Mouse (Mus musculus): Measurements from ENCODE around the gene Tbccd1. TPM values are rescaled to one million over a fixed set of nuclear protein-coding genes. Genes with fewer than 3 reads are reported as not detected.

Gene Tbccd1
- 31.4 and 34.0 TPM in 2 replicates for polyA plus RNA-seq (2016; fragmentation: Nextera tagmentation; extraction: Ambion mirVana)

- peak within 1 kb of the TSS; percentile 91 for H3K9ac ChIP-seq (replicated peaks)
- H3K4me1 ChIP-seq, result peaks cover 16% of the 10 kb centered on the region
- peak within 1 kb of the TSS; percentile 86 for H3K4me3 ChIP-seq
- H3K27me3 ChIP-seq, result no peaks in the 10 kb centered on the region
- H3K27ac ChIP-seq (replicated peaks), result peak within 1 kb of the TSS; percentile 49; the same call in 1 of the 2 replicates
- peak; percentile 100 for ATAC-seq (ENCODE audit: low FRiP score, low read depth)
- WGBS, result under 1% methylated on average over 62 of the region's 62 CpGs
- peaks cover 7% of the 10 kb centered on the region; the same call in 1 of the 2 replicates for H3K36me3 ChIP-seq
- peak within 1 kb of the TSS; percentile 93 for H3K4me2 ChIP-seq (replicated peaks)
- no peaks in the 10 kb centered on the region for H3K9me3 ChIP-seq
Observed at GRCm38 (mm10) chr16:22857431-22858113, at the start of gene Tbccd1, which contains the start of gene Dnajb11. Gene Tbccd1, minus strand, starts transcription at chr16:22857669. Gene Dnajb11, plus strand, starts transcription at chr16:22857845.

DNA sequence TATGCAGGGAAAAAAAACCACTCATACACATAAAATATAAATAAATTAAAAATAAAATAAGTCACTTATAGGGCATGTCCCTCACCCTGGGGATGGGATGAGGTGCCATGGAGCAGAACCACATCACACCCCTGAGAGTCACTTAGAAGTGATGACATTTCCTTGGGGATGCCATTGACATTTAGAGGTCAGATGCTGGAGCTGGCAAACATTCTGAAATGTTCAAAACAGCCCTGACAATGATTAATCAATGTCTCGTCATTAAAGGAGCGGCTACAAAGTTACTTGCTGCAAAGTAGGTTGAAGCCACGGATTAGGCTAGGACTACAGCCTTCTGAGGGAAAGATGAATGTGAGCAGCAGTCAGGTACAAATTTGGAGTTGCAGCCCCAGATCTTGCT is 43.9 kb upstream of the Tbccd1 start:
- 88% methylated on average over 3 of the region's 3 CpGs for WGBS
- H3K27ac ChIP-seq (replicated peaks), result no peak overlapping the region
- no peaks in the 10 kb centered on the region for H3K4me1 ChIP-seq
- H3K4me2 ChIP-seq (replicated peaks), result no peak overlapping the region
- H3K36me3 ChIP-seq, result no peaks in the 10 kb centered on the region
- no peak for ATAC-seq (ENCODE audit: low FRiP score, low read depth)
- no peak overlapping the region for H3K9ac ChIP-seq (replicated peaks)
- H3K27me3 ChIP-seq, result no peaks in the 10 kb centered on the region
- no peaks in the 10 kb centered on the region for H3K9me3 ChIP-seq
- H3K4me3 ChIP-seq, result no peak overlapping the region

- Histone ChIP-seq H3K9me3 (no peaks in the 10 kb centered on the region), H3K27ac (replicated peaks) (no peak overlapping the region), H3K9ac (replicated peaks) (no peak overlapping the region), H3K4me1 (no peaks in the 10 kb centered on the region), H3K4me2 (replicated peaks) (no peak overlapping the region), H3K27me3 (no peaks in the 10 kb centered on the region), H3K4me3 (no peak overlapping the region), H3K36me3 (no peaks in the 10 kb centered on the region)
- no peak for ATAC-seq (ENCODE audit: low FRiP score, low read depth)
- whole genome bisulfite sequencing, result 89% methylated on average over 10 of the region's 10 CpGs
Observed at GRCm38 (mm10) chr16:22899866-22900570, 42.5 kb upstream of the Tbccd1 start.

GRCm38 (mm10) chr16:22899346-22899745 is 41.9 kb upstream of the Tbccd1 start:
- H3K9me3 ChIP-seq, result no peaks in the 10 kb centered on the region
- WGBS, result 67% methylated on average over 5 of the region's 5 CpGs
- H3K9ac ChIP-seq (replicated peaks), result no peak overlapping the region
- no peak overlapping the region for H3K4me3 ChIP-seq
- H3K4me2 ChIP-seq (replicated peaks), result no peak overlapping the region
- no peaks in the 10 kb centered on the region for H3K36me3 ChIP-seq
- no peaks in the 10 kb centered on the region for H3K4me1 ChIP-seq
- H3K27ac ChIP-seq (replicated peaks), result no peak overlapping the region
- H3K27me3 ChIP-seq, result no peaks in the 10 kb centered on the region
- no peak for ATAC-seq (ENCODE audit: low FRiP score, low read depth)

DNA sequence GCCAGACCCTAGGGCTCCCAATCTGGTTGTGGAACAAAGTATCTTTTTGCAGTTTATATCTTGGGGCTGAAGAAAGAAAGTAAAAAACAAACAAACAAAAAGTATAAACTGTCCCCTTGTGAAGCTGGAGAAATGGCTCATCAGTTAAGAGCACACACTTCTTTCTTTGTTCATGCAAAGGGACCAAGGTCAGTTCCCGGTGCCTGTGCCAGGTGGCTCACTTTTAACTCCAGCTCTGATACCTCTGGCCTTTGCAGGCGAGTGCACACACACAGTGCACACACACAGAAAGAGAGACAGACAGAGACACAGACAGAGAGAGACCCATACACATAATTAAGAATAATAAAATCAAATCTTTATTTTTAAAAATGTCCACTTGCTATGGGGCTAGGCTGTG is 39.1 kb upstream of the Tbccd1 start:
- WGBS, result 76% methylated on average over 2 of the region's 2 CpGs

DNA sequence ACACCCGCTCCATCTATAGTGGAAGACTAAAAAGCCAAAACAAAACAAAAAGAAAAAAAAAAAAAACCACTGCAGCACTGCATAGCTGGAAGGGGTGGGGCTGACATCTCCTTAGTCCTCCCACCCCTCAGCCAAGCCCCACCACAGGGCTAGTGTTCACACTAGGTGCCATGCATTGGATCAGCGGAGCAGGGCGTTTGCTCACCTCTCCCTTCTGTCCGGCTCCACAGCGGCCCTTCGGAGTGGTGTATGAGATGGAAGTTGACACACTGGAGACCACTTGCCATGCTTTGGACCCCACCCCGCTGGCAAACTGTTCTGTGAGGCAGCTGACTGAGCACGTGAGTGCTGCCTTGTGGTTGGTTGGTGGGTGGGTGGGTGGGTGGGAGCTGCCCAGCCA is 36.6 kb upstream of the Tbccd1 start:
- Histone ChIP-seq H3K27me3 (no peaks in the 10 kb centered on the region), H3K9ac (replicated peaks) (no peak overlapping the region), H3K4me3 (no peak overlapping the region), H3K36me3 (no peaks in the 10 kb centered on the region), H3K9me3 (no peaks in the 10 kb centered on the region), H3K4me2 (replicated peaks) (no peak overlapping the region), H3K4me1 (no peaks in the 10 kb centered on the region), H3K27ac (replicated peaks) (no peak overlapping the region)
- WGBS, result 80% methylated on average over 8 of the region's 8 CpGs
- no peak for ATAC-seq (ENCODE audit: low FRiP score, low read depth)

More for the DNA sequence above, 39.1 kb upstream of the Tbccd1 start:
- H3K27ac ChIP-seq (replicated peaks), result no peak overlapping the region
- H3K4me2 ChIP-seq (replicated peaks), result no peak overlapping the region
- no peak overlapping the region for H3K9ac ChIP-seq (replicated peaks)
- ATAC-seq (ENCODE audit: low FRiP score, low read depth), result no peak
- no peaks in the 10 kb centered on the region for H3K36me3 ChIP-seq
- no peaks in the 10 kb centered on the region for H3K9me3 ChIP-seq
- no peak overlapping the region for H3K4me3 ChIP-seq
- no peaks in the 10 kb centered on the region for H3K4me1 ChIP-seq
- no peaks in the 10 kb centered on the region for H3K27me3 ChIP-seq

DNA sequence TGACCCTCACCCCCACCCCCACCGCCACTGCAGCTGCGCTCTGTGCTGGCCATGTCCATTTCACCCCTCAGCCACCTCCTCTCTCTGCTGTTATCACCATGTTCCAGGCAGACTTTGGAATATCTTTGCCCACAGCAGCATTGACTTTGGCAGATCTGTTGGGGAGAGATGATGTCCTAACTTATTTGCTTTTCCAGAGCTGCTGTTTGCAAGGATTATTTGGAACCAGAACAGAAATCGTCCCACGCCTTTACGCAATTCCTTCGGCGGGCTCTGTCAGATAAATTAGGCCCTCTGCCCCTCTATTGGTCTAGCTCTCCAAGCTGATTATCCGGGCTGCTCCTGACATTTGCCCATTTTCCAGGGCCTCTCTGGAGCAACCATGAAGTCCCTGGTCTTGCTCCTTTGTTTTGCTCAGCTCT is 34.3 kb upstream of the Tbccd1 start:
- WGBS, result 92% methylated on average over 8 of the region's 8 CpGs
- ATAC-seq (ENCODE audit: low FRiP score, low read depth), result no peak
- Histone ChIP-seq H3K36me3 (no peaks in the 10 kb centered on the region), H3K27me3 (no peaks in the 10 kb centered on the region), H3K9me3 (no peaks in the 10 kb centered on the region), H3K4me1 (0 out of 2 replicates have a peak, but pooled peaks cover 4% of the 10 kb centered on the region), H3K4me3 (no peak overlapping the region), H3K9ac (replicated peaks) (no peak overlapping the region), H3K4me2 (replicated peaks) (no peak overlapping the region), H3K27ac (replicated peaks) (no peak overlapping the region)

DNA sequence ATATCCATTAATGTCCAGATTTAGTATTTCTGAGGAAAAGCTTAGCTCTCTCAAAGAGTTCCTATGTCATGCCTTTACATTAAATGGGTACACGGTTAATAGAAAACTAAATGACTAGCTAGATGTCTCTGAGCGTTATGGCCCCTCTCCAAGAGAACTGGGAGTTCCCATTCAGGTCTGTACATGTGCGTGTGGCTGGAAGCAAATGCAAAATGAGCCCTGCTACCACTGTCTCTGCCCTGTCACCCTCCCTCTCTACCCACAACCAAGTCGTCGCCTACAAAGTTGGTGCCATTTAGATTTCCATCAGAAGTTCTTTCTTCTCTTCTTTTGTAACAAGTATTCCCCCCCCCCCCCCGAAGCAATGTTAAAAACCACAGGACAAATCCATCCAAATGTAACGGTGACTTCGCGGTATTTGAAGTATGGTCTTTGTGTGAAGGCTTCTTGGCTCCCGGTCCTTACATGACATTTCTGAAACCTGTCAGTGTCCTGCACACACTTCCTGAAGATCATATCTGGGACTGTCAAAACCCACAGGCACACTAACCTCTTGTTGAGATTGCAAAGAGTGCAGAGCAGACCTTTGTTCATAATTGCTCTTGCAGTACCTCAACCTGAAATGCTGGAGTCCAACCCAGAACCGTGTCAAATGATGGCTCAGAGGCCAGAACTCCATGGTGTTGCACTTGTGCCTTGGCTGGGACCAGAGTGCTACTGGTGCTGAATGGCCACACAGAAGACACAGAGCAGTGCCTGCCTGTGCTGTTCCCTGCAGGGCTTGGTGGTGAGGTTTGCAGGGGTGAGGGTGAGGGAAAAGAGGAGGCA is 33.4 kb upstream of the Tbccd1 start, which contains the start of gene Ahsg:
TSS of gene Ahsg (plus strand) at position 595 of the 828 bp plus-strand sequence.
- no peak within 1 kb of the TSS for H3K27ac ChIP-seq (replicated peaks)
- no peaks in the 10 kb centered on the region for H3K36me3 ChIP-seq
- 89% methylated on average over 11 of the region's 11 CpGs for WGBS
- no peak within 1 kb of the TSS for H3K4me3 ChIP-seq
- no peak for ATAC-seq (ENCODE audit: low FRiP score, low read depth)
- H3K9me3 ChIP-seq, result no peaks in the 10 kb centered on the region
- no peak within 1 kb of the TSS for H3K9ac ChIP-seq (replicated peaks)
- no peaks in the 10 kb centered on the region for H3K27me3 ChIP-seq
- H3K4me2 ChIP-seq (replicated peaks), result no peak within 1 kb of the TSS
- H3K4me1 ChIP-seq, result 0 out of 2 replicates have a peak, but pooled peaks cover 4% of the 10 kb centered on the region

- H3K36me3 ChIP-seq, result no peaks in the 10 kb centered on the region
- 0 out of 2 replicates have a peak, but pooled peaks cover 4% of the 10 kb centered on the region for H3K4me1 ChIP-seq
- no peak overlapping the region for H3K4me2 ChIP-seq (replicated peaks)
- no peaks in the 10 kb centered on the region for H3K9me3 ChIP-seq
- H3K27ac ChIP-seq (replicated peaks), result no peak overlapping the region
- no peak for ATAC-seq (ENCODE audit: low FRiP score, low read depth)
- H3K4me3 ChIP-seq, result no peak overlapping the region
- H3K9ac ChIP-seq (replicated peaks), result no peak overlapping the region
- H3K27me3 ChIP-seq, result no peaks in the 10 kb centered on the region; the same call in 1 of the 2 replicates
- WGBS, result 92% methylated on average over 8 of the region's 8 CpGs
Observed at GRCm38 (mm10) chr16:22889716-22890115, 32.2 kb upstream of the Tbccd1 start.

DNA sequence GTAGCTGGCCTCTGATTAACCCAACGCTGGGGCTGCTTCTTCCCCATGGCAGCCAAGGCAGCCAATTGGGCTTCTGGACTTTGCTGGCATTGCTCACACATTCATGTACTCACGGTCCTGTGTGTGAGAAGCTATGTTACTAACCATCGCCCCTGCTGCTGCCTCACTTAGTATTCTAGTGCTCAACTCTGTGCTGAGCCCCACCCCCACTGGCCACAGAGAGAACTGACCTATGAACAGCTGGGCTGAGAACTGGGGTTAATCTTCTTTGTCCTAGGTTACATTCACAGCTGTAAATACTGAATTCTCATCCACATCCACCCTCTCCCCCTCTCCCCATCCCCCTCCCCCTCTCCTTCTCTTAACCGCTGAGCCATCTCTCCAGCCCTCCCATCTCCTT is 31.4 kb upstream of the Tbccd1 start:
- H3K4me3 ChIP-seq, result no peak overlapping the region
- H3K36me3 ChIP-seq, result no peaks in the 10 kb centered on the region
- H3K27me3 ChIP-seq, result no peaks in the 10 kb centered on the region; the same call in 1 of the 2 replicates
- ATAC-seq (ENCODE audit: low FRiP score, low read depth), result no peak
- H3K9ac ChIP-seq (replicated peaks), result no peak overlapping the region
- H3K4me2 ChIP-seq (replicated peaks), result no peak overlapping the region
- 35% methylated on average over 4 of the region's 4 CpGs for WGBS
- 0 out of 2 replicates have a peak, but pooled peaks cover 4% of the 10 kb centered on the region for H3K4me1 ChIP-seq
- no peaks in the 10 kb centered on the region for H3K9me3 ChIP-seq
- no peak overlapping the region for H3K27ac ChIP-seq (replicated peaks)

- ATAC-seq (ENCODE audit: low FRiP score, low read depth), result no peak
- H3K27me3 ChIP-seq, result no peaks in the 10 kb centered on the region; the same call in 1 of the 2 replicates
Observed at GRCm38 (mm10) chr16:22886726-22887125, 29.3 kb upstream of the Tbccd1 start.

More at GRCm38 (mm10) chr16:22886726-22887125, 29.3 kb upstream of the Tbccd1 start:
- Histone ChIP-seq H3K9ac (replicated peaks) (no peak overlapping the region), H3K4me3 (no peak overlapping the region), H3K9me3 (no peaks in the 10 kb centered on the region), H3K4me2 (replicated peaks) (no peak overlapping the region), H3K36me3 (no peaks in the 10 kb centered on the region), H3K27ac (replicated peaks) (no peak overlapping the region), H3K4me1 (0 out of 2 replicates have a peak, but pooled peaks cover 4% of the 10 kb centered on the region)
- 86% methylated on average over 3 of the region's 3 CpGs for WGBS
